Mouse (Mus musculus): ENCODE results near the gene Diras2. TPM values are rescaled to one million over a fixed set of nuclear protein-coding genes. Genes with fewer than 3 reads are reported as not detected.

The Diras2 gene
- total and polyA plus RNA-seq, 2 experiments from 2014 or later: 0.22 to 0.73 TPM

DNA sequence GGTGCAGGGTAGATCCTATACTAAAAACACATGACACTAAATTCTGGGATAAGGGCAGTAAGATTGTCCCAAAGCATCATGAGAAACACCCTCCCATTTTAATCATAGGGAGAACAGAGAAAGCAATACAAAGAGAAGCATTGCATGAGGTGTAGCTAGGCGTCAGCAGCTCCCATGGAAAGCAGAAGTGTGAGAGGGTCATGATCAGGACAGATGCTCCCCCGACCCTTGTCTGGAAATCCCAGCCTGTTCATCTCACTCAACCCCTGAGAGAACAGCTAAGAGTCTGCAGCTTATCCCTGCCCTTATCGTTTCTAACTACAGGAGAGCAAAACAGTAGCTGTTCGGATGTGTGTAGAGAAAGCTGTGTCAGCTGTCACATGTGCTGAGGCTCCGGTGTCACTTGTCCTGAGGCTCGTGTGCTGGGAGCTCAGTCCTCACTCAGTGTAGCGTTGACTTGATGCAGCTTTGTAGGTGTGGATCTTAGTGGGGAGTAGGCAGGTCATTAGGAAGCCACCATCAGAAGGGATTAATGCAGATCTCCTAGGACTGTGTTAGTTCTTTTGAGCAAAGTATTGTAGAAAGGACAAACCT lies 45.0 kb upstream of the Diras2 start:
- no peak overlapping the region for H3K4me3 ChIP-seq (ENCODE audit: low read depth, low read length)
- TF ChIP-seq EP300 (IDR thresholded peaks at IDR 0.05; ENCODE audit: low read depth) (no peak), CTCF (IDR thresholded peaks at IDR 0.05; ENCODE audit: low read depth) (no peak)
- H3K27ac ChIP-seq (ENCODE audit: low read depth): peak overlapping the region; percentile 0; the same call in 1 of the 2 replicates
- H3K9me3 ChIP-seq (replicated peaks; ENCODE audit: control insufficient read depth, low read length): no peaks in the 10 kb centered on the region
- no peaks in the 10 kb centered on the region for H3K27me3 ChIP-seq (ENCODE audit: control insufficient read depth, insufficient read depth, low read length)
- no peak overlapping the region for H3K9ac ChIP-seq (replicated peaks; ENCODE audit: low read depth, low read length)
- no peaks in the 10 kb centered on the region for H3K36me3 ChIP-seq (replicated peaks; ENCODE audit: control insufficient read depth, insufficient read depth, low read length)
- ATAC-seq (ENCODE audit: insufficient read depth, low read depth): no peak
- 28% methylated on average over 7 of the region's 7 CpGs for WGBS
- H3K4me1 ChIP-seq (ENCODE audit: control insufficient read depth, insufficient read depth): peaks cover 12% of the 10 kb centered on the region; the same call in 1 of the 2 replicates
- no peak overlapping the region for H3K4me2 ChIP-seq (ENCODE audit: low read depth, low read length)
- DNase-seq (ENCODE audit: low spot score): peak; percentile 14

DNA sequence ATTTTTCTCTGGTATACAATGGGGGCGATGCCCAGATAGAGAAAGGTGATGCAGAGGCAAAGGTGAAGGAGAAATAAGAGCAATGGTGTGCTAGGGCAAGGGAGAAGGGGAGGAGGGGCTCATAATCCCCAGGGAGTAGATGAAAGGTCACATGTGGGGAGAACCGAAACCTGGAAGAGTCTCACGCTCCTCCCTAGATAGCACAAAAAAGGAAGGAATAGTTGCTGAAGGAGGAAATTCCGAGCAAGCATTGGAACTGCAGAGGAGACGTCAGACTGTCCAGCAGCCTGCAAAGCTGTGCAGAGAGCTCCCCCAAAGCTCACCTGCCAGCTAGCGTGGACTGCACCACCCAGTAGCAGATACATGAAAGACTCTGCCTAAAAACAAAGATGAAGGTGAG lies 44.4 kb upstream of the Diras2 start:
- TF ChIP-seq CTCF (IDR thresholded peaks at IDR 0.05; ENCODE audit: low read depth) (no peak), EP300 (IDR thresholded peaks at IDR 0.05; ENCODE audit: low read depth) (no peak)
- WGBS: 70% methylated on average over 6 of the region's 6 CpGs
- Histone ChIP-seq H3K27me3 (ENCODE audit: control insufficient read depth, insufficient read depth, low read length) (no peaks in the 10 kb centered on the region), H3K4me2 (ENCODE audit: low read depth, low read length) (no peak overlapping the region), H3K27ac (ENCODE audit: low read depth) (no peak overlapping the region), H3K36me3 (replicated peaks; ENCODE audit: control insufficient read depth, insufficient read depth, low read length) (no peaks in the 10 kb centered on the region), H3K4me3 (ENCODE audit: low read depth, low read length) (no peak overlapping the region), H3K9ac (replicated peaks; ENCODE audit: low read depth, low read length) (no peak overlapping the region), H3K4me1 (ENCODE audit: control insufficient read depth, insufficient read depth) (peaks cover 12% of the 10 kb centered on the region; the same call in 1 of the 2 replicates), H3K9me3 (replicated peaks; ENCODE audit: control insufficient read depth, low read length) (no peaks in the 10 kb centered on the region)
- DNase-seq (ENCODE audit: low spot score) (no peak), ATAC-seq (ENCODE audit: insufficient read depth, low read depth) (no peak)

DNA sequence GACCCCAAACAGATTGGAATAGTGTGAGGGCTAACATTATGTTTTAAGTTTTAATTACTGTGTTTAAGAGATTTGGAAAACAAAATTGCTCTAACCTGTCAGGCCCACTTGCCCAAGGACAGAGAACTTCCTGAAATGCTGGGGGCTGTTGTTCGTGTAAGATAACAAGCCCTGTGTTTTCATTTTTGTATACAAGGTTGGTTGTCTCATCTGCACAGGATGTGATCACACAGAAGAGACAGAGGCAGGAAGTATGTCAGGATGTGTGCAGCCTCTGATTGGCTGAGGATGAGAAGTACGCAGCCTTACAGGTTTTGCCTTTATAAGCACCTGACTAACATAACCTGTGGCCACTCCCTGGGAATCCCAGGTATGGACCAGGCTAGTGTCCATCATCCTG lies 43.2 kb upstream of the Diras2 start:
- ATAC-seq (ENCODE audit: insufficient read depth, low read depth) (no peak), DNase-seq (ENCODE audit: low spot score) (no peak)
- Histone ChIP-seq H3K36me3 (replicated peaks; ENCODE audit: control insufficient read depth, insufficient read depth, low read length) (no peaks in the 10 kb centered on the region), H3K9ac (replicated peaks; ENCODE audit: low read depth, low read length) (no peak overlapping the region), H3K27me3 (ENCODE audit: control insufficient read depth, insufficient read depth, low read length) (no peaks in the 10 kb centered on the region), H3K4me3 (ENCODE audit: low read depth, low read length) (no peak overlapping the region), H3K27ac (ENCODE audit: low read depth) (no peak overlapping the region), H3K4me1 (ENCODE audit: control insufficient read depth, insufficient read depth) (peaks cover 12% of the 10 kb centered on the region; the same call in 1 of the 2 replicates), H3K9me3 (replicated peaks; ENCODE audit: control insufficient read depth, low read length) (no peaks in the 10 kb centered on the region), H3K4me2 (ENCODE audit: low read depth, low read length) (no peak overlapping the region)
- TF ChIP-seq CTCF (IDR thresholded peaks at IDR 0.05; ENCODE audit: low read depth) (no peak), EP300 (IDR thresholded peaks at IDR 0.05; ENCODE audit: low read depth) (no peak)
- 74% methylated on average over 2 of the region's 2 CpGs for WGBS

DNA sequence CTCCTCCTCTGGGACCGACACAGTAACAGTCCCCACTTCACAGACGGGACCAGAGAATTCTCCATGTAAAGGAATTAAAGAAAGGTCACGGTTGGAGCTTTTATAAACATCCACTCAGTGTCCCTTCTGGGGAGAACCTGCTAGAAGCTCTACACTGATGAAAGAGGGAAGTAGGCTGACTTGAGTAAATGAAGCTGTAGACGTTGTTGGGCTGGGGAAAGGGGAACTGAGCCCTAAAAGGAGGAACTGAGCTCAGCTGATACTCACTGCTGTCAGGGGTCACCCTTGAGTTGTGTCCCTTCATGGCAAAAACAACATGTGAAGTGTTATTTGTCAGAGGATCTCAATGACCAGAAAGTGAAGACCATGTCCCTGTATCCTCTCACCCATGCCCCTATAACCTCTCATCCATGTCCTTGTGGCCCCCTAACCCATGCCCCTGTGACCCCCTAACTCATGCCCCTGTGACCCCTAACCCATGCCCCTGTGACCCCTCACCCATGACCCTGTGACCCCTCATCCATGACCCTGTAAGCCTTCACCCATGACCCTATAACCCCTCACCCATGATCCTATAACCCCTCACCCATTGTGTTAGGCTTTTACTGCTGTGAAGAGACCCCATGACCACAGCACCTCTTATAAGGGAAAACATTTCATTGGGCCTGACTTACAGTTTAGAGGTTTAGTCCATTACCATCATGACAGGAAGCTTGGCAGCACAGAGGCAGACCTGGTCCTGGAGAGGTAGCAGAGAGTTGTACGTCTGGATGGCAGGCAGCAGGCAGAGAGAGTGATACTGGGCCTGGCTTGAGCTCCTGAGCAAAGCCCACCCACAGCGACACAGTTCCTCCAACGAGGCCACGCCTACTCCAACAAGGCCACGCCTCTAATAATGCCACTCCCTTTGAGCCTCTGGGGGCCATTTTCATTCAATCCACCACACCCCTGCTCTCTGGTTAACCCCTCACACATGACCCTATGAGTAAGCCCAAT lies 41.7 kb upstream of the Diras2 start:
- 77% methylated on average over 9 of the region's 9 CpGs for WGBS
- DNase-seq (ENCODE audit: low spot score): no peak
- no peaks in the 10 kb centered on the region for H3K27me3 ChIP-seq (ENCODE audit: control insufficient read depth, insufficient read depth, low read length)
- peaks cover 12% of the 10 kb centered on the region; the same call in 1 of the 2 replicates for H3K4me1 ChIP-seq (ENCODE audit: control insufficient read depth, insufficient read depth)
- no peaks in the 10 kb centered on the region for H3K36me3 ChIP-seq (replicated peaks; ENCODE audit: control insufficient read depth, insufficient read depth, low read length)
- ATAC-seq (ENCODE audit: insufficient read depth, low read depth): no peak
- no peak overlapping the region for H3K9ac ChIP-seq (replicated peaks; ENCODE audit: low read depth, low read length)
- H3K4me3 ChIP-seq (ENCODE audit: low read depth, low read length): no peak overlapping the region
- no peaks in the 10 kb centered on the region for H3K9me3 ChIP-seq (replicated peaks; ENCODE audit: control insufficient read depth, low read length)
- TF ChIP-seq CTCF (IDR thresholded peaks at IDR 0.05; ENCODE audit: low read depth) (no peak), EP300 (IDR thresholded peaks at IDR 0.05; ENCODE audit: low read depth) (no peak)
- H3K27ac ChIP-seq (ENCODE audit: low read depth): no peak overlapping the region
- H3K4me2 ChIP-seq (ENCODE audit: low read depth, low read length): no peak overlapping the region

DNA sequence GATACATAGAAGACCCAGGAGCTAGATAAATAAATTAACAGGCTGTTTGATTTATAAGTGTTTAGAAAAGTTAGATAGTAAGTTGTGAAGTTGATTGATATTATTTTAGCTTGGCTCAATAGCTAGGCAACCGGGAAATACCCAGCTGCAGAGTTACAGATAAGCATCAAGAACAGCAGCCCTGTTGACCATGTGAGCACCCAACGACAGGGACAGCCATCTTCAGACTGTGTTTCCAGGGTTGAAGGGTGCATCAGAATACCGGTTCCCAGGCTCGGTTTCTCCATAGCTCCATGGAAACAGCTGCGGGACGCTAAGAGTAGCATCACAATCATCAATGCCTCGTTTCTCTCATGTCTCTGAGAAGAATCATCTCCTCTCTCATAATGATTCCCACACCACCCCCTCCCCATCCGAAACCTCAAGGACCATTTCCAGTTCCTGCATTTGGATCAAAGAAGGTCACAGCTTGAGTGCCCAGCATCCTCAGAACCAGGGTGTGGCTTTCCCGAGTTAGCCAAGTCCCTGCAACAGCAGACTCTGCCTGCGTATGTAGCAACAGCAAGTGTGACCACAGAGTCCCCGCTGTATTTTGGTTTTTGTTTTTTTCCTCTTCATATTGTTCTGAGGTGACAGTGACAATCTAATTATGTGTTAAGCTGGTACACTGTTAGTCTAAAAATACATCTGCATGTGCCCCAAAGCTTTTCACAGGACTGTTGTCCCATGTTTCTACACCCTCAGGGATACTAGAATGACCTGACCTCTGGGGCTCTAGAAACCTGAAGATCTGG lies 40.7 kb upstream of the Diras2 start:
- Histone ChIP-seq H3K9me3 (replicated peaks; ENCODE audit: control insufficient read depth, low read length) (no peaks in the 10 kb centered on the region), H3K9ac (replicated peaks; ENCODE audit: low read depth, low read length) (no peak overlapping the region), H3K4me2 (ENCODE audit: low read depth, low read length) (no peak overlapping the region), H3K27me3 (ENCODE audit: control insufficient read depth, insufficient read depth, low read length) (no peaks in the 10 kb centered on the region), H3K27ac (ENCODE audit: low read depth) (no peak overlapping the region), H3K4me3 (ENCODE audit: low read depth, low read length) (no peak overlapping the region), H3K4me1 (ENCODE audit: control insufficient read depth, insufficient read depth) (peaks cover 3% of the 10 kb centered on the region; the same call in 1 of the 2 replicates), H3K36me3 (replicated peaks; ENCODE audit: control insufficient read depth, insufficient read depth, low read length) (no peaks in the 10 kb centered on the region)
- DNase-seq (ENCODE audit: low spot score) (no peak), ATAC-seq (ENCODE audit: insufficient read depth, low read depth) (no peak)
- no peak for TF ChIP-seq CTCF (IDR thresholded peaks at IDR 0.05; ENCODE audit: low read depth)
- TF ChIP-seq EP300 (IDR thresholded peaks at IDR 0.05; ENCODE audit: low read depth): no peak
- 67% methylated on average over 11 of the region's 11 CpGs for WGBS
